Mouse (Mus musculus): ENCODE data around the gene Ctnna3.

Ctnna3 gene

DNA sequence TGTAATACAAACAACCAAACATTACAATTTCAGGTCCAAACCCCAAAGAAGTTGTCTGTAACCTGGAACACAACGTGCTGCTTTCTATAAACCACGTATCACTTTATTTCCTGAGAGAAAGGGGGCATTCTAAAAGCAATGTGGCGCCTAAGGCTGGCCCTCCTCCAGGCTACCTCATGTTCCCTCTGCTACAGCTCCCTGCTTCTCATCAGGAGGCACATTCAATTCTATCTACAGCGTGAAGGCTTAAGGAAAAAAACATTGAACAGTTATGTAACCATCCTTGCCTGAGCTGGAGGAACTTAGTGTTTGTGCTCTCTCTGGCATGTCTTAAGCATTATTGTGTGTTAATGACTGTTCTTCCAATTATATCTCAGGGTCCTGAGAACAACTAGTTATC is 517.4 kb downstream of the Ctnna3 start:
- no peak for DNase-seq (ENCODE audit: low spot score)

DNA sequence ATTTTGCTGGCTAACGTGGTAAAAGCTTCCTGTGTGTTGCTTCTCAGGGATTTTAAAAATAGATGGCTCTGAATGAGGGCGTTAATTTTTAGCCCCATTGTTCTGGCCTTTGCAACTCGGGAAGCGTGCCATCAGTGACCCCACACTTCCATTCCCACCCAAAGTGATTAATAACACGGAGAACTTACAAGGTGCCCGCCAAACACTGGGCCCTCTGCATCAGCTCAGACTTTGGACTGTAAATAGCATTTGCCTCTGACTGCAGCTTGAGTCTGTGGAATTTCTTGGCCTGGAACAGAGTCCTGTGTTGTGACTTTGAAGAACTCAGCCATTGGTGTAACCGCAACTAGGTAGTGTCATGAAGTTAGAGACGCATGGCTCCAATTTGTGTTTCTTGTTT is 521.0 kb downstream of the Ctnna3 start:
- DNase-seq (ENCODE audit: low spot score): peak; percentile 25

DNA sequence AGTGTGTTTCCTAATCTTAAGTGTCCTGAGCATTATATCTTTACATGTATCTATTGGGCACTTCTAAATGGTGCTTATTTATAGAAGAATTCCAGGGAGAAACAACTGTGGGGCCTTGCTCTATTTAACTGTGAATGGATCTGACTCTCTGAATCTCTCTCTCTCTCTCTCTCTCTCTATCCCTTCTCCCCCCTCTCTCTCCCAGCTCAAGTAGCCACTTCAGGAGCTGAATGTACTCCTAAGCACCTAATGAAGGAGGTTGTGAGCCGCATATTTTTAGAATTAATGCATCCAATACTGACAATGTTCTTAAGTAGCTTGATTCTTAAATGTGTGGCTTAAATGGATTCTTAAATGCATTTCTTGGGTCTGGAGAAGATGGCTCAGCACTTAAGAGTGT is 521.6 kb downstream of the Ctnna3 start:
- no peak for DNase-seq (ENCODE audit: low spot score)

DNA sequence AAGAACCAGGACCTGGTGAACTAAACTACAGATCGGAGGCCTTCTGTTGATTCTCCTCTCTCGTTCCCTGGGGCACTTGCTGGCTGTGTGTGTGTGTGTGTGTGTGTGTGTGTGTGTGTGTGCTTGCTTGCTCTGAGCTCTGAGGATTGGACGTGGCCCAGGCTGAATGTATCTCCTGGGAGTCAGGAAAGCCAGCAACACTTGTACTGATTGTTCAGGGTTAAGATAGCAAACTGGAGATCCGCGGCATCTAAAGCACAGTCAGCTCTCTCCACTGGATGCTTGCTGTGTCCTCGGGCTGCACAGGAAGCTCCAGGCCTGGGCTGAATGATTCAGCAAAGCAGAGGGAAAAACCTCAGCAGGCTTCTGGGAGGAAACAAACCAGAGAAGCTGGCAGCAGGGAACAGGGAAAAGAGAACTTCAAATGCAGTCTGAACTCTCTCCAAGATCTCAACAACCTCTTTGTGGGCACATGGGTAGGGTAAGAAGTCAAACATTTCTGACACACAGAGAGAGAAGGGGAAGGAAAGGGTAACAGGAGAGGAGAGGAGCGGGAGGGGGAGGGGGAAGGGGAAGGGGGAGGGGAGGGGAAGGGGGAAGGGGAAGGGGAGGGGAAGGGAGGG is 524.5 kb downstream of the Ctnna3 start:
- no peak for DNase-seq (ENCODE audit: low spot score)

DNA sequence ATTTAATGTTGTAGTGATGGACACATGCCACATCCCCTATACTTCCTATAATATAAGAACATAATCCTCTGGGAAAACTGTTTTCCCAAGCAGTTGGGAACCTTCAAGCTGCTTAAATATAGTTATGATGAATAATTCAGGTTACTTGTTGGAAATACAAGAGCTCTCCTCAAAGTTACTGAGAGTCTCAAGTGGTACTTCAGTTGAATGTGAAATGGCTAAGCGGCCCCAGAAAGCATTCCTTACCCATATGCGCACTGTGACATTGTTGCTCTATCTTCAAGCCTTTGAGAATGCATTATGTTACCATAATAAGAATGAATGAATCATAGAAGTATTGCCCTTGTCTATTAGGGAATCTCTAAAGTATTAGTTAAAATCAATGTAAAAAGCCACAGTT is 542.4 kb downstream of the Ctnna3 start:
- no peak for DNase-seq (ENCODE audit: low spot score)

DNA sequence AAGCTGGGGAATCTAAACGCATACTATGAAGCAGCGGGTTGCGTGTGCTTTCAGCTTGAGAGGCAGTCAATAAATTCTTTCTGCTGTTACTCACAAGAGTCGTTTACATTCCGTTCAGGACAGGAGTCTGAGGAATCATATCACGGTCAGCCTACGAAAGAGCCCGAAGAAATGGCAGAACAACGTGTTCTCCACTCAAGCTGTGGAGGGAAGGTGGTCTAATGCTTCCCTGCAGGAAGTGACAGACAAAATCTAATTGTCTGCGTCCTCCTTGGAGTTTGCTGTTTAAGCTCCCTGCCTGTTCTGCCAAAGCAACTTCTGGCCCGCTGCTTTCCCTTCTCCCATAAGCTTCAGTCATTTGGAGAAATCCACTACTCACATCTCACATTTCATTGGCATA is 548.2 kb downstream of the Ctnna3 start:
- no peak for DNase-seq (ENCODE audit: low spot score)

DNA sequence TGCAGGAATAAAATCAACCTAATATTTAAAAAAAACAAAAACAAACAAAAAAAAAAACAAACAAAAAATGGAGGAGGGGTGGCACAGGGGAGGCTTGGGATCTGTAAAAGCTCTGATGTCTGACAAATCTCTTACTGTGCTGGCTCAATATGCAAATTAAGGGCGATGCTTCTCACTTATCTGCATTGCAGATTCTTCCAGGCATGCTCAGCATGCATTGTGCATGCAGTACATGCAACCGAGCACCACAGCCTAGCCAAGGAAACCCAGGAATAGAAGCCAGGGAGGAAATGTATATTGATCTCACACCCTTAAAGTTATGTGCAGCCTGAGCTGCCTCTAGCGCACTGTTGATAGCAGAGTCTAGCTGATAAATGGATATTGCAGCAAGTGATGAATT is 548.6 kb downstream of the Ctnna3 start:
- no peak for DNase-seq (ENCODE audit: low spot score)

DNA sequence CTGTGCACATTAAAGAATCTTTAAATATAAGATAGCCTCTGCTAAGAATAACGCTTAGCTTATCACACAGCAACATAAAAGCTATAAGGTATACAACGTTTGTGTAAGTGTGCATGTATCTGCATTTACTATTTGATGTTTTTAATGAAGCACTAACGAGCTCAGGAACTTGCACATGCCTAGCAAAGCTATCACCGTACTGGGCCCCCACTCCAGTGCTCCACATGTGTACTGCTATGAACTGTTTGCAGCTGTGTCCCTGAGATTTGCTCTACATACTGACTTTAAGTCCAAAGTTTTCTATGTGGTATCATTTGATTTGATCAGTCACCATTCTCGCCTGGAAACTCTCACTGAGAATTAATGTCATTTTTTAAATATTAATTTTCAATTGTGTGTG is 549.1 kb downstream of the Ctnna3 start:
- no peak for DNase-seq (ENCODE audit: low spot score)

DNA sequence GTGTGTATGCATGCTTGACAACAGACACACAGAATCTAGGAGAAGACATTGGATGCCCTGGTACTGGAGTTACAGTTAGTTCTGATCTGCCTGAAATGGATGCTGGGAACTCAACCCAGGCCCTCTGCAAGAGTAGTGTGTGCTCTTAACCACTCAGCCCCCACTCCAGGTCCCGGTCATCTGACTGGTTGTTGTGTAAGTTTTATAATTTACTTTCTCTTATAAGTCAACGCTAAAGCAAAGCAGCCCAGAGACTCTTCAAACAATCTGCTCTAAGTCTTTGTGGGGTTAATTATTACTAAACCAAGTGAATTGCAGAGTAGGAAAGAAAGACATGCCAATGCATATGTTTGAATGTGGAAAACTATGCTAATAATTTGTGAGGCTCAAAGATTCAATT is 549.5 kb downstream of the Ctnna3 start:
- no peak for DNase-seq (ENCODE audit: low spot score)

DNA sequence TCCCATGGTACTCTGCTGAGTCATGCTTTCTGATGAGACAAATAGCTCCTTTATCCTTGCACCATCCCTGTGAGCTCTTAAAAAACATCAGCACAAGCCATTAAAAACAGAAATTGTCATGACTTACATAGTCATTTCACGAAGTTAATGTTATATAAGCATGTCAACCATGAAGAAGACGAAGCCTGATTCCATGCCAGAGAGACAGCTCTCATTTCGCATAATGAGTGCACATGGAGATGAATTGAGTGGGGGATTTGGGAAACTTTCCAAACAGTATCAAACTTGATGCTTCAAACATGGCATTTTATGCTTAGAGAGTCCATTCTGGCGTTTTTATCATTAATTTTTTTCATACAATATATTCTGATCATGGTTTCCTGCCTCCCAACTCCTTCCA is 555.7 kb downstream of the Ctnna3 start:
- DNase-seq (ENCODE audit: low spot score): no peak

DNA sequence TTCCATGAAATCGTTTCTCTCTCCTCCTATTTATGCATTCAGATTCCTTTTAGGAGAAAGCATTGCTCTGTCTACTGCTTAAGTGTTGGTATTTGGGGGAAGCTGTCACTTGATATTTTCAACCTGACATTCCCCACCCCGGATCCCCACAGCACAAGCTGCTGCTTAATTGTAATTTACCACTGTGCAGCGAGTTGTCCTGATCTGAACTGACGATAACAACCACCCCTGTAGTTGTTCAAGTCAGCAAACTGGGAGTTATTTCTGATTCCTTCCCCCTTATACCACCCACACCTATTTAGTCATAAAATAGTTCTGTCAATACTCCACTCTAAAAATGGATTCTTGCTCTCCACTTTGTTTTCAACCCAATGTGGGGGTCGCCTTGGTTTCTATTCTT is 564.4 kb downstream of the Ctnna3 start:
- DNase-seq (ENCODE audit: low spot score): no peak

DNA sequence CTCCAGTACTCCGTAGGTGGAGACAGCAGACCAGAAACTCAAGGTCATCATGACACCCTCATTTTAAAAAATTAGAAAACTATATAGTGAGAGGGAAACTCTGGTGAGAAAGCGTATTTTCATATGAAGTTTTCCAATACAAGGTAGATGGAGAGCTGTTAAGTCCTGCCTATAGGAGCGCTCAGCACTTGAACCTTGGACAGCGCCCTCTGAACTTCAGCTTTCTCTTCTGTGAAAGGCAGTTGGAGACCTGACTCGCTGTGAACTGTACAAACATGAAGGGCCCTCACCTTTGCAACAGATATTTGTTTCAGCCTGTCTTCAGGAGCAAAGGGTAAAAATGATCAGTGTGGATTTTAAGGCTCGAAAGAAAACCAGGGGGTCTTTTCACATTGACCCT is 571.6 kb downstream of the Ctnna3 start:
- DNase-seq (ENCODE audit: low spot score): peak; percentile 4

DNA sequence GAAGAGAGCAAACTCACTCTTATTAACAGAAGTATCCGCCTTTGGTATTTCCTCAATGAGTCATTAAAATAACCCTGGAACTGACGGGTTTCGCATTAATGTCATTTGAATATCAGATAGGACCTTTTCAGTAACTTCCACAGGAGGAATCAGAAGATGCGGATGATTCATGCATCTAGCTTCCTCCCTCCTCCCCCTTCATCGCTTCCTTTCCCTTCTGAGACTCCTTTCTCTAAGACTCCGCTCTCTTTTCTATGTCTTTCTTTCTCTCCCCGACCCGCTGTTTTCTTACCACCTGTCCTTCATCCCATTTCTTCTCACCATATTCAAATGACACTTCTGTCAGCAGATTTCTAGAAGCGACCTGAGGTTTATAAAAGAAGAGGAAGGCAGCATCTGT is 572.1 kb downstream of the Ctnna3 start:
- no peak for DNase-seq (ENCODE audit: low spot score)

DNA sequence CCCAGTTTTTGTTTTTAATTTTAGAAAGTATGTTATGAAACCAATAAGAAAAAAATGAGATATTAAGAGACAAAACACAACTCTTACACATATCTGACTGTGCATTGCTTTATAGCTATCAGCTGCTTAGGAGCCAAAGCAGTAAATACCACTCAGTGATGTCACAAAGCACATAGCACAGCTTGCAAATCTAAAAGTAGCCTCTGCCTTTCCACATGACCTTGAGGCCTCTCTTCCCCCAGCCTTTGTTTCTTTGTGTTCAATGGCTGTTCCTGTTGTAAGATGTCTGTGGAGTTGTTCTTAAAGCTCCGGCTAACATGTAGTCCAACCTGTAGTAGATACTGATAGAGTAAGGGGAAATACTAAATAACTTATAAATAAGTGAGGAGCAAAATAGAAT is 590.4 kb downstream of the Ctnna3 start:
- DNase-seq (ENCODE audit: low spot score): no peak

DNA sequence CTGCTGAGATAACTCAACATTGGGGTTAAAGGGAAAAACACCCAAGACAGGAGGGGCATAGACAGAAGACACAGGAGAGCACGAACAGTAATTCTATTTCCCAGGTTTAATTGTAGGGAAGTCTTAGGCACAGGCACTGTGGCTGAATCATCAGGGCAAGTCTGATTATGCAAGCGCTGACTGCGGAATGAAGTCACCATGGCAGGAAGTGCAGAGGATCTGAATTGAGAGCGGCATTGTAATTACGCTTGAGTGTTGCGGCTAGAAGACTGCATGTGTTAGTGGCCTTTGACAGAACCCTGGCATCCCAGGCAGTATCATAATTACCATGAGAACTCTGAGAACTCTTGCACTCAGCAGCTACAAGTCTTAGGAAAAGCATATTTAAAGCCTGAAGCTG is 593.4 kb downstream of the Ctnna3 start:
- no peak for DNase-seq (ENCODE audit: low spot score)

DNA sequence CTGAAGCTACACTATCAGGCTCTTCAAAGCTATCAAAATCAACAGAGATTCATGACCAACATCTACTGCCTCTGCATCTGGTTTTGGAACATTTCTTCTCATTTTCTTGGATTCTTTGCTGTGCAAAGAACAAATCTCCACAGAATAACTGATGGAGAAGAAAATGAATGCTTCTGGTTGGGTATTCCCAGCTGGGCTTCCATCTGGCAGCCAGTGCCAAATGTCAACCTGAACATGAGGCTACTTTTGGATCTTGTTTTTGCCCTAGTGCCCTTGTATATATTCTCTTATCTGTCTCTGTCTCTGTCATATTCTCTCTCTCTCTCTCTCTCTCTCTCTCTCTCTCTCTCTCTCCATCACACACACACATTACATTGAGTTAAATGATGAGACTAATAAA is 601.0 kb downstream of the Ctnna3 start:
- DNase-seq (ENCODE audit: low spot score): no peak

DNA sequence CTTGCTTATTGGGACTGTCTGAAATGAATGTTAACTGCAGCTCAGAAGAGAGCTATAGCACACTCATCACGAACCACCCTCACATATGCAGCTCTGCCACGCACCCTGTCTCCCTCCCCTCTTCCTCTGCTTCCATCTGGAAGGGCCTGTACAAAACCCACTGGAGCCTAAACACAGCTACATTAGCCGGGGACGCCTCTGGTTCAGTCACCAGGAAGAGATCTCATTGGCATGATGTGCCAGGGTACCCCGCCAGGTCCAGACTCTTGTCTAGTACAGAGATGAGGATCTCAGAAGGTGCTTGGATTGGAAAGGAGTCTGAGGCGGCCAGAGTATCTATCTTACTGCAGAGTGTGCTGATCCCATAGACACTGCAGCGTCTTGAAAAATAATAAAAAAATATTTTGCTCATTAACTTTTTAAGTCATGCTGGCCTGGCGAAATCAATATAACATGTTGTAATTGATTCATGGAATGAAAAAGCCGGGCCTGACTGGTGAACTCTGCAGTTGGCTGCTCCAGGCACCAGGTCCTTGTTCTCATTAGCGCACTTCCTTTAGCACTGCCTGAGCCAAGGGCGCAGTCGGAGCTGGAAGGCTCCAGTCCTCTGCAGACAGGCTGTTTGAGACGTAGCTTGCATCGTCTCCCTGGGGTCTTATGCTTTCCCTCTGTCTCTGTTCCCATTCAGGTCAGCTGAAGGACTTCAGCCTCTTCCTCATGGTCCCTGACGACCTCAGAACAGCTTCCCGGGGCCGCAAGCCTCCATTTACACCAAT is 610.0 kb downstream of the Ctnna3 start:
- DNase-seq (ENCODE audit: low spot score): no peak

DNA sequence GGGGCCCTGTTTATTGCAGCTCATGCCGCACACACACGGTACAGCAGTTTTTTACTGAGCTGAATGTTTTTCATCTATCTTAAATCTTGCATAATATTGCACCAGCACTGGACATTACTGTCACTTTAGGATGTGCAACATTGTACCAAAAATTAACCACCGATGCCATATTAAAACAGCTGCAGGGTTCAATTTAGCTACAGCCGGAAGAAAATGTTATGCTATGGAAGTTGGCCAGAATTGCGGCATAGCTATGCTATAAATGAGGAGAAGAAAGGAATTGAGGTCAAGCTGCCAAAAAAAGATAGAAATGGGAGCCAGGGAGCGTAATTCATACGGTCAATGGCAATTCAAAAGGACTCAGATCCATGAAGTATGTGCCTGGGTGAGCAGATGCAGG is 611.3 kb downstream of the Ctnna3 start:
- no peak for DNase-seq (ENCODE audit: low spot score)

DNA sequence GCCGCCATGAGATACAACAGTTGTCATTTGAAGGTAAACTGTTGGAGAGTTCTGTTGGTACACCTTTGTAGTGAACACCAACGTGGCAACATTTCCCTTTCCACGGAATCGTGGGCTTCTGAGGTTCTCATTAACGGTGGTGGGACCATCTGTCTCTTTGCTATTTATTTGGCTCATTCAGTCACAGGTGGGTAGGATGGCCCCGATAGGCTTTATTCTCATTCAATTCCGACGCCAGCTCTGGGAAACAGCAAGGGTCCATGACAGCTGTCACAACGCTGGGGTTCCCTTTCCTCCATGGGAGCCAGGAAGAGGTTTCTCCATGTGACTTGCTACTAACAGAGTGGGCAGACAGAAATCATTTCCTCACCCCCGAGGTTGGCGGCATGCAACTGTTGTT is 612.0 kb downstream of the Ctnna3 start:
- DNase-seq (ENCODE audit: low spot score): no peak

DNA sequence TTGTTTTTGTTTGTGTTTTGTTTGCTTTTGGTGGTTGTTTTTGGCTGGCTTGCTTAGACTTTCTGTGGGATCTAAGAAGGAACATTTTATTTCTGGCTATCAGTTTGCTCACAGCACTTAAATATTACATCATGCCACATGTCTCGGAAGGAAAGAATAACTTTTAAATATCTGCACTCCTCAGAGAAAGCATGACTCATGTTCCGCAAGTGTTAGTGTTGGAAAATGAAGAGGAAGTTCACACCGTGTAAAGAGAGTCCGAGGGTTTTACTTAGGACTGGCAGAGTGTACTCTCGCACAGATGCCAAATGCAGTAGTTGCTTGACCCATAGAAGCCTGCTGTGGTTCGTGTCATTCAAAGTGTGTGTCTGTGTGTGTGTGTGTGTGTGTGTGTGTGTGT is 619.3 kb downstream of the Ctnna3 start:
- DNase-seq (ENCODE audit: low spot score): no peak

DNA sequence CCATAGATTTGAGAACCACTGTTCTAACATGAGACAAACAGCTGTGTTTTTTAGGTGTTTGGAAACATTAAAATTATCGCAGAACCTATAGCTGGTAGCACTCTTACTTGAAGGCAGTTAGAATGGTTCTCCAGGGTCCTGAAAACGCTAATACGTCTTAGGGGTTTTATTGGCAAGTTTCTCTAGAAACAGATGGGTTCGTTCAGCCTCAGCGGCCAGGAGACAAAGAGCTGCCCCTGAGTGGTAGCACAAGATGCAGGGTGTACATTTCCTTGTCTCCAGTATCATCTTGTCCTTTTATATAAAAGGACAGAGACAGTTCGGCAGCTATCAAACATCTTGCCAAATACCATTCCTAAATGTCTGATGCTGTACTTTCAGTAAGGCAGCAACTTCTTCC is 620.0 kb downstream of the Ctnna3 start:
- DNase-seq (ENCODE audit: low spot score): no peak

DNA sequence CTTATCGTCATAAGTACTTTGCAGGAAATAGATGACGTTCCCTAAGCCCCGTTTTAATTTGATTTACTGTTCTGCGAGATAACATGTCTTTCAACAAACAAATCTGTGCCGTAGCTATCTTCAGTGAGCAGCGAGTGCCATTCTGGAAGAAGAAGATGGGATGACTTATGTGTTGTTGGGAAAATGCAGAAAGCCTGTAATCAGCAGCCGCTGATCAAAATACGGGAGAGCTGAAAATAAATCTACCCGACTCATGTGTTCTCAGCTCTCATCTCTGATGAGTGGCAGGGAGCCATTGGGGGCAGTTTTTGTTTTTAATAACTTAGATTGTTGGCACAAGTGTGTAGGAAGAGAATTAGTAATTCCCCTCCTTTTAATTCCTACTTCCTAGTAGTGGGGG is 633.8 kb downstream of the Ctnna3 start:
- DNase-seq (ENCODE audit: low spot score): no peak

DNA sequence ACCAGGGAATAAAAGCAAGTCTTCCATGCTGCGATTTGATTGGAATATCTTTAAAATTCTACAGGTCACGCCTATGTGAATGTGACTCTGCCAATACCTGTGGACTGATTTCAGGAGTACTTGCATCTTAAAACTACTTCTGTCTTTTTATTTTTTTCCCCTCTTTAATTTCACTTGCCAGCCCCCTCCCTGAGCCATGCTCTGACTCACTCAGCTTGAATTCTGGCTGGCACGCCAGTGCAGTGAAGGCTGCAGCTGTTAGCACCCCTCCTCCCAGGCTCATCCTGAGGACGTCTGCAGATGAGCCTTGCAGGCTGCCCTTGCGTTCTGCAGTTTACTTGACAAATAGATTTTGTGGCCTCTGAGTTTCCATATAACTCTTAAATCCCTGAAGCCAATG is 646.0 kb downstream of the Ctnna3 start:
- DNase-seq (ENCODE audit: low spot score): no peak

DNA sequence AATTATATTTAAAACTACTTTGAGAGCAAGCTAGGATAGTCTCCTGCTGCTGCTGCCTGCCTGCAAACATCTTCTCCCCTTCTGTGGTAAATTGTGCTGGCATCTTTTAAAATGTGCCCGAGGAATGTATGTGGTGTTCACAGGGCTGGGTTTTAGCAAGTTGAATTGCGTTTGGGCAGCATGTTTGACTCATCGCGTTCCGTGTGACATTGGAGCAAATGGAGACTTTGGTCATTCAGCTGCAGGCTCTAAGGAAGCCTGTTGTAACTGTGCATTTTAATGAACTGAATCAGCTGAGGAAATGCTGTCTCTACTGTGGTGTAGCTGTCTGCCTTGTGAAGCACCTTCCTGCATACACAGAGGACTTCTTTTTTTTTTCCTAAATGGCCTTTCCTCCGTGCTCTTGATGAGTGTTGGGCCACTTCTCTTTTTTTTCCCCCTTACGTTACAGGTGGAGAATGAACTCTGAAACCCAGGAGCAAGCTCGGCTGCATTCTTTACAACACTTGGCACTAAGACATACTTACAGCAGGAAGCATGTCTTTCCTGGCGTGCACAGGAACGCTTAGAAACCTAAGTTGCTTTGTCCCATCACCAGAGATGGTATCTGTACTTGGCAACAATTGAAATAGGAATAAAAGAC is 646.6 kb downstream of the Ctnna3 start:
- DNase-seq (ENCODE audit: low spot score): no peak
